Mouse (Mus musculus) CH12.LX (cell line): ENCODE measurements around the gene Trim44.

Experiments
- CHD1 ChIP-seq: IDR thresholded peaks from 2 replicates; pipeline ENCODE4 v1.6.1; 2012; ENCODE audit warnings: low read depth, low read length, improper control_type of control experiment, inconsistent platforms
- TBP ChIP-seq: conservative IDR thresholded peaks from 2 replicates; pipeline ENCODE4 v1.6.1; 2011; ENCODE audit warnings: low read depth, low read length, improper control_type of control experiment
- UBTF ChIP-seq: IDR thresholded peaks from 2 replicates; pipeline ENCODE4 v1.6.1; 2012; ENCODE audit warnings: low read depth, mild to moderate bottlenecking, inconsistent platforms, low read length, improper control_type of control experiment, moderate library complexity
- USF2 ChIP-seq: conservative IDR thresholded peaks from 2 replicates; pipeline ENCODE4 v1.6.1; 2011; ENCODE audit warnings: low read depth, low read length, improper control_type of control experiment

GRCm38 (mm10) chr2:102372690-102373089, 34.9 kb downstream of the Trim44 start:
- TF ChIP-seq CHD1 (no peak), TBP (no peak), USF2 (no peak), UBTF (no peak)
